Mouse (Mus musculus) CH12.LX (cell line): Measurements from ENCODE around the gene Hpf1.

Source experiments
- BHLHE40 ChIP-seq: IDR thresholded peaks from 2 replicates; pipeline ENCODE4 v1.6.1; 2011; ENCODE audit warnings: mild to moderate bottlenecking, low read depth, low read length, improper control_type of control experiment
- CTCF ChIP-seq, 2 experiments: IDR thresholded peaks in 1 of 2; conservative IDR thresholded peaks in 1 of 2; 2 replicates each; pipeline ENCODE4 v1.5.1; 2011 to 2012; ENCODE audit warnings: low read depth in 2 of 2, low read length in 2 of 2, improper control_type of control experiment in 1 of 2, inconsistent platforms in 1 of 2, mild to moderate bottlenecking in 1 of 2, moderate library complexity in 1 of 2
- ELF1 ChIP-seq: IDR thresholded peaks from 2 replicates; pipeline ENCODE4 v1.6.1; 2014; ENCODE audit warnings: low read depth, mild to moderate bottlenecking, inconsistent platforms, low read length, improper control_type of control experiment
- EP300 ChIP-seq: IDR thresholded peaks from 2 replicates; pipeline ENCODE4 v1.6.1; 2011; ENCODE audit warnings: low read length, improper control_type of control experiment
- GABPA ChIP-seq: IDR thresholded peaks from 2 replicates; pipeline ENCODE4 v1.6.1; 2012; ENCODE audit warnings: low read depth, low read length, improper control_type of control experiment, inconsistent platforms; ENCODE audit not compliant: insufficient replicate concordance
- HCFC1 ChIP-seq: IDR thresholded peaks from 2 replicates; pipeline ENCODE4 v1.6.1; 2012; ENCODE audit warnings: low read depth, mild to moderate bottlenecking, inconsistent platforms, low read length, improper control_type of control experiment
- JUN ChIP-seq: IDR thresholded peaks from 2 replicates; pipeline ENCODE4 v1.6.1; 2011; ENCODE audit warnings: low read depth, mild to moderate bottlenecking, low read length, improper control_type of control experiment, moderate library complexity; ENCODE audit not compliant: insufficient read depth
- NRF1 ChIP-seq: IDR thresholded peaks from 2 replicates; pipeline ENCODE4 v1.6.1; 2014; ENCODE audit warnings: low read depth, mild to moderate bottlenecking, inconsistent platforms, low read length, improper control_type of control experiment, moderate library complexity
- POLR2A ChIP-seq: IDR thresholded peaks from 2 replicates; pipeline ENCODE4 v1.6.1; 2011; ENCODE audit warnings: low read depth, mild to moderate bottlenecking, improper control_type of control experiment, low read length
- SIN3A ChIP-seq: IDR thresholded peaks from 2 replicates; pipeline ENCODE4 v1.6.1; 2012; ENCODE audit warnings: low read length, improper control_type of control experiment, inconsistent platforms
- TBP ChIP-seq: conservative IDR thresholded peaks from 2 replicates; pipeline ENCODE4 v1.6.1; 2011; ENCODE audit warnings: low read depth, low read length, improper control_type of control experiment
- ZC3H11A ChIP-seq: IDR thresholded peaks from 2 replicates; pipeline ENCODE4 v1.6.1; 2012; ENCODE audit warnings: low read depth, mild to moderate bottlenecking, inconsistent platforms, low read length, improper control_type of control experiment
- ZKSCAN1 ChIP-seq: IDR thresholded peaks from 2 replicates; pipeline ENCODE4 v1.6.1; 2012; ENCODE audit warnings: low read depth, inconsistent platforms, low read length, improper control_type of control experiment, borderline replicate concordance

DNA sequence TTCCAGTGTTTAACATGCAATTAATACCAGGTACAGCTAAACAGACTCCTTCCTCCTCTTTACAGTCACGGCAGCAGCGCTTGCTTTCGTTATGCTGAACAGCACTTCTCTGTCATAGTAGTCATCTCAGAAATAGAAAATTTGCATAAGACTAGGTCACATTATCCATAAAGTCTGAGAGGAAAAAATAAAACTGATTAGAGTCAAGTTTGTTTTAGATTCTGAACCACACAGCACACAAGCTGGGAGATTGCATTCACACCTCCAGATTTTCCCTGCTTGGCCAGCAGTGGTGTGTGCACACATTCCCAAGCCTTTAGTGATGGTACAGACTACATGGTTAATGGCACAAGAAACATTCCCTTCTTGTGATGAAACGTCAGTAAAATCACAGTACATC is 21.9 kb downstream of the Hpf1 start:
- TF ChIP-seq BHLHE40 (peak; percentile 63), HCFC1 (no peak), POLR2A (no peak), EP300 (peak; percentile 87), CTCF (conservative IDR thresholded peaks at IDR 0.05 in 1 of 2, IDR thresholded peaks at IDR 0.05 in 1 of 2; ENCODE audit: low read depth in 2 of 2, low read length in 2 of 2) (no peak), ZC3H11A (no peak), ZKSCAN1 (no peak), SIN3A (no peak), NRF1 (no peak), GABPA (no peak), JUN (peak; percentile 89), TBP (0 out of 2 replicates have a peak, but pooled peaks have one; percentile 52), ELF1 (0 out of 2 replicates have a peak, but pooled peaks have one; percentile 23)
